Mouse (Mus musculus): ENCODE measurements around the gene Cnpy2. TPM values are rescaled to one million over a fixed set of nuclear protein-coding genes. Genes with fewer than 3 reads are reported as not detected.

The Cnpy2 gene
- total and polyA plus RNA-seq, 2 experiments from 2014 or later, result 40.3 to 164 TPM

- Histone ChIP-seq H3K27me3 (ENCODE audit: insufficient read depth, low read length) (no peaks in the 10 kb centered on the region), H3K4me3 (ENCODE audit: low read depth, low read length) (no peak overlapping the region), H3K4me1 (ENCODE audit: insufficient read depth, low read length) (peaks cover 1% of the 10 kb centered on the region; the same call in 1 of the 2 replicates), H3K9ac (replicated peaks; ENCODE audit: low read length, poor library complexity, severe bottlenecking) (no peak overlapping the region), H3K4me2 (ENCODE audit: low read depth, low read length, poor library complexity, severe bottlenecking) (no peak overlapping the region), H3K36me3 (ENCODE audit: insufficient read depth, low read length) (peaks cover 27% of the 10 kb centered on the region), H3K9me3 (ENCODE audit: low read length) (no peaks in the 10 kb centered on the region), H3K27ac (ENCODE audit: low read depth, low read length) (no peak overlapping the region)
- TF ChIP-seq CTCF (IDR thresholded peaks at IDR 0.05), result no peak
- WGBS, result 94% methylated on average over 7 of the region's 7 CpGs
- DNase-seq (ENCODE audit: low spot score) (no peak), ATAC-seq (ENCODE audit: low FRiP score) (no peak)
Measured at GRCm38 (mm10) chr10:128309654-128310053, 12.6 kb upstream of the Cnpy2 start.

GRCm38 (mm10) chr10:128310177-128310576 is 12.1 kb upstream of the Cnpy2 start:
- Histone ChIP-seq H3K27ac (ENCODE audit: low read depth, low read length) (no peak overlapping the region; the same call in 1 of the 2 replicates), H3K9me3 (ENCODE audit: low read length) (no peaks in the 10 kb centered on the region), H3K27me3 (ENCODE audit: insufficient read depth, low read length) (no peaks in the 10 kb centered on the region), H3K4me3 (ENCODE audit: low read depth, low read length) (no peak overlapping the region), H3K4me2 (ENCODE audit: low read depth, low read length, poor library complexity, severe bottlenecking) (no peak overlapping the region), H3K9ac (replicated peaks; ENCODE audit: low read length, poor library complexity, severe bottlenecking) (no peak overlapping the region; the same call in 1 of the 2 replicates), H3K4me1 (ENCODE audit: insufficient read depth, low read length) (no peaks in the 10 kb centered on the region), H3K36me3 (ENCODE audit: insufficient read depth, low read length) (peaks cover 32% of the 10 kb centered on the region)
- TF ChIP-seq CTCF (IDR thresholded peaks at IDR 0.05), result no peak
- WGBS, result 56% methylated on average over 11 of the region's 11 CpGs
- ATAC-seq (ENCODE audit: low FRiP score) (no peak), DNase-seq (ENCODE audit: low spot score) (peak; percentile 50)

GRCm38 (mm10) chr10:128310902-128311301 is 11.4 kb upstream of the Cnpy2 start:
- Histone ChIP-seq H3K4me1 (ENCODE audit: insufficient read depth, low read length) (no peaks in the 10 kb centered on the region), H3K4me2 (ENCODE audit: low read depth, low read length, poor library complexity, severe bottlenecking) (no peak overlapping the region), H3K4me3 (ENCODE audit: low read depth, low read length) (no peak overlapping the region), H3K27ac (ENCODE audit: low read depth, low read length) (no peak overlapping the region), H3K9ac (replicated peaks; ENCODE audit: low read length, poor library complexity, severe bottlenecking) (no peak overlapping the region), H3K36me3 (ENCODE audit: insufficient read depth, low read length) (peaks cover 38% of the 10 kb centered on the region), H3K9me3 (ENCODE audit: low read length) (no peaks in the 10 kb centered on the region), H3K27me3 (ENCODE audit: insufficient read depth, low read length) (no peaks in the 10 kb centered on the region)
- ATAC-seq (ENCODE audit: low FRiP score), result no peak
- no peak for DNase-seq (ENCODE audit: low spot score)
- TF ChIP-seq CTCF (IDR thresholded peaks at IDR 0.05), result no peak
- WGBS, result 95% methylated on average over 4 of the region's 4 CpGs

GRCm38 (mm10) chr10:128315578-128315977 is 6.7 kb upstream of the Cnpy2 start:
- H3K27me3 ChIP-seq (ENCODE audit: insufficient read depth, low read length), result no peaks in the 10 kb centered on the region
- H3K4me2 ChIP-seq (ENCODE audit: low read depth, low read length, poor library complexity, severe bottlenecking), result no peak overlapping the region
- no peak for ATAC-seq (ENCODE audit: low FRiP score)
- no peak overlapping the region for H3K27ac ChIP-seq (ENCODE audit: low read depth, low read length)
- peaks cover 60% of the 10 kb centered on the region for H3K36me3 ChIP-seq (ENCODE audit: insufficient read depth, low read length)
- no peaks in the 10 kb centered on the region for H3K9me3 ChIP-seq (ENCODE audit: low read length)
- H3K9ac ChIP-seq (replicated peaks; ENCODE audit: low read length, poor library complexity, severe bottlenecking), result no peak overlapping the region
- TF ChIP-seq CTCF (IDR thresholded peaks at IDR 0.05), result no peak
- DNase-seq (ENCODE audit: low spot score), result no peak
- WGBS, result 94% methylated on average over 8 of the region's 8 CpGs
- no peaks in the 10 kb centered on the region for H3K4me1 ChIP-seq (ENCODE audit: insufficient read depth, low read length)
- no peak overlapping the region for H3K4me3 ChIP-seq (ENCODE audit: low read depth, low read length)

GRCm38 (mm10) chr10:128321641-128322040 is 618 bp upstream of the Cnpy2 start:
- Histone ChIP-seq H3K9ac (replicated peaks; ENCODE audit: low read length, poor library complexity, severe bottlenecking) (no peak overlapping the region; the same call in 1 of the 2 replicates), H3K4me2 (ENCODE audit: low read depth, low read length, poor library complexity, severe bottlenecking) (peak overlapping the region; percentile 88), H3K4me3 (ENCODE audit: low read depth, low read length) (peak overlapping the region; percentile 80), H3K36me3 (ENCODE audit: insufficient read depth, low read length) (peaks cover 36% of the 10 kb centered on the region), H3K27me3 (ENCODE audit: insufficient read depth, low read length) (no peaks in the 10 kb centered on the region), H3K9me3 (ENCODE audit: low read length) (no peaks in the 10 kb centered on the region), H3K4me1 (ENCODE audit: insufficient read depth, low read length) (peaks cover 9% of the 10 kb centered on the region; the same call in 1 of the 2 replicates), H3K27ac (ENCODE audit: low read depth, low read length) (peak overlapping the region; percentile 98; the same call in 1 of the 2 replicates)
- TF ChIP-seq CTCF (IDR thresholded peaks at IDR 0.05), result no peak
- WGBS, result 56% methylated on average over 12 of the region's 12 CpGs
- no peak for ATAC-seq (ENCODE audit: low FRiP score)
- DNase-seq (ENCODE audit: low spot score), result no peak

- no peaks in the 10 kb centered on the region for H3K9me3 ChIP-seq (ENCODE audit: low read length)
- WGBS, result 90% methylated on average over 8 of the region's 8 CpGs
- H3K4me3 ChIP-seq (ENCODE audit: low read depth, low read length), result peak overlapping the region; percentile 80
- TF ChIP-seq CTCF (IDR thresholded peaks at IDR 0.05), result no peak
- no peak for ATAC-seq (ENCODE audit: low FRiP score)
- peaks cover 9% of the 10 kb centered on the region; the same call in 1 of the 2 replicates for H3K4me1 ChIP-seq (ENCODE audit: insufficient read depth, low read length)
- peak overlapping the region; percentile 98 for H3K27ac ChIP-seq (ENCODE audit: low read depth, low read length)
- no peaks in the 10 kb centered on the region for H3K27me3 ChIP-seq (ENCODE audit: insufficient read depth, low read length)
- peak overlapping the region; percentile 98 for H3K9ac ChIP-seq (replicated peaks; ENCODE audit: low read length, poor library complexity, severe bottlenecking)
- peaks cover 28% of the 10 kb centered on the region for H3K36me3 ChIP-seq (ENCODE audit: insufficient read depth, low read length)
- peak overlapping the region; percentile 88 for H3K4me2 ChIP-seq (ENCODE audit: low read depth, low read length, poor library complexity, severe bottlenecking)
- no peak for DNase-seq (ENCODE audit: low spot score)
Measured at GRCm38 (mm10) chr10:128323516-128323915, 1.3 kb downstream of the Cnpy2 start.

Measured in midbrain, postnatal 0 days (tissue).